Comparison of ENCODE assay signal across 21 mouse cellular contexts in genomic region chr7:31117465-31117864, GRCm38 (mm10). TPM values are rescaled to one million over a fixed set of nuclear protein-coding genes. Genes with fewer than 3 reads are reported as not detected.
A peak's percentile ranks its signal among the peaks of the same experiment; 100 is the strongest.
DNase-seq lines count a peak whose midpoint lies in the region; TF ChIP-seq lines count a peak whose summit lies in the region.
"Had no signal": no experiment of that assay in that cellular context is flagged by ENCODE, and none has a peak within 500 bp of the region (broad histone marks: within the 10 kb centered on the region; RNA-seq: fewer than 3 reads in every experiment).

No protein-coding gene starts in this region.

- H3K4me3 ChIP-seq in E14TG2a.4 (replicated peaks; ENCODE audit: low read length), result peak overlapping the region; percentile 79
- H3K4me3 ChIP-seq: forebrain, embryonic 12.5 days; hindbrain, embryonic 12.5 days; left cerebral cortex, adult 2 months; midbrain, embryonic 12.5 days had no signal

- H3K9me3 ChIP-seq in E14TG2a.4 (ENCODE audit: low read length), result no peaks in the 10 kb centered on the region
- H3K9me3 ChIP-seq: forebrain, embryonic 12.5 days; hindbrain, embryonic 12.5 days; midbrain, embryonic 12.5 days had no signal

- DNase-seq in layer of hippocampus, adult 11-12 months (ENCODE audit: low spot score), result peak; percentile 67
- no peak for DNase-seq in layer of hippocampus, postnatal 25 days (ENCODE audit: extremely low spot score in 1 of 2, low spot score in 1 of 2)
- DNase-seq in brain, adult 2 months (ENCODE audit: low read depth, low spot score), result peak; percentile 87
- peak; percentile 66 to 67 for DNase-seq in cerebellum, postnatal 25 days
- DNase-seq in embryo, embryonic 10 days (ENCODE audit: low spot score), result no peak
- no peak for DNase-seq in ovary, postnatal 36 days (ENCODE audit: low spot score)
- DNase-seq: adrenal gland, postnatal 10 days; heart, postnatal 10 days; kidney, adult 8-10 months; kidney, postnatal 14 days; left cerebral cortex, postnatal 4 days; lung, embryonic 14.5 days; lung, postnatal 4 days; spleen, adult 18-20 months; thymus, postnatal 25 days had no signal

- peaks cover 9% of the 10 kb centered on the region for H3K27me3 ChIP-seq in E14TG2a.4 (ENCODE audit: insufficient read depth, low read length)

- H3K4me1 ChIP-seq in E14TG2a.4 (replicated peaks; ENCODE audit: low read depth, low read length), result peaks cover 52% of the 10 kb centered on the region
- H3K4me1 ChIP-seq: forebrain, embryonic 12.5 days had no signal

- no peak for TF ChIP-seq CTCF in E14TG2a.4 (conservative IDR thresholded peaks at IDR 0.05; ENCODE audit: low read length)

- H3K36me3 ChIP-seq in E14TG2a.4 (ENCODE audit: insufficient read depth, low read length), result 0 out of 2 replicates have a peak, but pooled peaks cover 1% of the 10 kb centered on the region
- H3K36me3 ChIP-seq: forebrain, embryonic 12.5 days; hindbrain, embryonic 12.5 days; midbrain, embryonic 12.5 days had no signal

RNA-seq across cellular contexts. Expression of gene Hpn, which starts 2.4 kb away (rescaled TPM):
- 1 to 10 TPM; 2.3 to 4.2 TPM for total RNA-seq in layer of hippocampus, postnatal 25 days (2021)

RNA-seq across cellular contexts. Expression of gene Scn1b, which starts 9.3 kb away (rescaled TPM):
- 100 to 1,000 TPM; 548 to 608 TPM for total RNA-seq in layer of hippocampus, postnatal 25 days (2021)

RNA-seq across cellular contexts. Expression of gene Gramd1a, which starts 38.2 kb away (rescaled TPM):
- 100 to 1,000 TPM; 108 to 126 TPM for total RNA-seq in layer of hippocampus, postnatal 25 days (2021)

RNA-seq across cellular contexts. Expression of gene Fxyd3, which starts 41.0 kb away (rescaled TPM):
- not detected for total RNA-seq in layer of hippocampus, postnatal 25 days (2021)
- total RNA-seq: left cerebral cortex, adult 2 months; left cerebral cortex, postnatal 4 days; monocyte, adult 5-6 weeks had no signal

RNA-seq across cellular contexts. Expression of gene Lgi4, which starts 58.3 kb away (rescaled TPM):
- total RNA-seq in layer of hippocampus, postnatal 25 days (2021), result 10 to 100 TPM; 31.9 to 36.1 TPM

Comparison
In these comparisons a context has a peak if more than half of its experiments do, and no peak if none do; other contexts are left out.
1. DNase-seq: peak in layer of hippocampus, adult 11-12 months (single experiment), brain, adult 2 months (single experiment) and cerebellum, postnatal 25 days (2 of 2); none in layer of hippocampus, postnatal 25 days (0 of 2), embryo, embryonic 10 days (single experiment) and ovary, postnatal 36 days (single experiment).